Comparison of ENCODE assay signal across 18 mouse cellular contexts in the genomic region with DNA sequence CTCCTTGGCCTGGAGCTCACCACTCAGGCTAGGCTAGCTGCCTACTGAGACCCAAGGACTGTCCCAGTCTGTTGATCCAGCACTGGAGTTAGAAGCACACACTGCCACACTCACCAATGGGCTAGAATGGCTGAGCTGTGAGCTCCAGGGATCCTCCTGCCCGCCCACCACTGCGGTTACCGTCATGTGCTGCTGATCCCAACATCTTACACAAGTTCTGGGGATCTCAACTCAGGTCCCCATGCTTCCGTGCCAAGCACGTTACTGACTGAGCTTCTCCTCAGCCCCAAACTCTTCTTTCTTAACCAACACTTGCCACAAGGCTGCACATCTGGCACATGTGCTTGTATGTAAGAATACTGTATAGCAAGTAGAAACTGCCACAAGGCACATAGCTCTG.
DNase-seq lines count a peak whose midpoint lies in the region; ATAC-seq and TF ChIP-seq lines count a peak whose summit lies in the region.
"Had no signal": no experiment of that assay in that cellular context is flagged by ENCODE, and none has a peak within 500 bp of the region (broad histone marks: within the 10 kb centered on the region; RNA-seq: fewer than 3 reads in every experiment).

No protein-coding gene starts in this region.

- no peaks in the 10 kb centered on the region for H3K27me3 ChIP-seq in heart, embryonic 10.5 days (ENCODE audit: insufficient read depth, poor library complexity, severe bottlenecking)
- no peaks in the 10 kb centered on the region for H3K27me3 ChIP-seq in kidney, embryonic 16.5 days (ENCODE audit: insufficient read depth, low read length)
- no peaks in the 10 kb centered on the region for H3K27me3 ChIP-seq in lung, embryonic 15.5 days
- no peaks in the 10 kb centered on the region for H3K27me3 ChIP-seq in heart, postnatal 0 days (ENCODE audit: control insufficient read depth, insufficient read depth, low read length)
- H3K27me3 ChIP-seq: hindbrain, embryonic 15.5 days; midbrain, embryonic 15.5 days had no signal

- no peaks in the 10 kb centered on the region for H3K36me3 ChIP-seq in heart, embryonic 10.5 days
- no peaks in the 10 kb centered on the region for H3K36me3 ChIP-seq in kidney, embryonic 16.5 days (ENCODE audit: insufficient read depth, low read length)
- no peaks in the 10 kb centered on the region for H3K36me3 ChIP-seq in lung, embryonic 15.5 days
- H3K36me3 ChIP-seq in heart, postnatal 0 days (replicated peaks; ENCODE audit: control insufficient read depth, insufficient read depth, low read length): no peaks in the 10 kb centered on the region
- H3K36me3 ChIP-seq: hindbrain, embryonic 15.5 days; midbrain, embryonic 15.5 days had no signal

- no peak for DNase-seq in heart, embryonic 10.5 days (ENCODE audit: low spot score)
- no peak for DNase-seq in heart, postnatal 4 days
- DNase-seq in kidney, postnatal 4 days: no peak
- DNase-seq in lung, postnatal 36 days: no peak
- DNase-seq in heart, postnatal 0 days (ENCODE audit: low spot score): no peak
- DNase-seq: adrenal gland, adult 8-10 months; cerebellum, adult 11 months; cerebellum, postnatal 25 days; thymus, adult 18-20 months had no signal

- ATAC-seq in kidney, embryonic 16.5 days (ENCODE audit: low FRiP score, low TSS enrichment): no peak
- ATAC-seq in lung, embryonic 15.5 days (ENCODE audit: borderline replicate concordance, extremely low read depth, low FRiP score, low TSS enrichment): no peak
- ATAC-seq in heart, postnatal 0 days (ENCODE audit: insufficient read depth, low read depth): no peak
- ATAC-seq: forebrain, embryonic 14.5 days; intestine, embryonic 16.5 days; midbrain, embryonic 15.5 days had no signal

- peak overlapping the region; percentile 30 for H3K4me3 ChIP-seq in heart, embryonic 10.5 days
- H3K4me3 ChIP-seq in kidney, embryonic 16.5 days (ENCODE audit: low read length): peak overlapping the region; percentile 9; the same call in 1 of the 2 replicates
- H3K4me3 ChIP-seq in lung, embryonic 15.5 days: peak overlapping the region; percentile 23
- H3K4me3 ChIP-seq in heart, postnatal 0 days (ENCODE audit: low read depth, low read length): peak overlapping the region; percentile 23
- H3K4me3 ChIP-seq: erythroblast, embryonic 14.5 days; hindbrain, embryonic 15.5 days; megakaryocyte, embryonic 14.5 days; midbrain, embryonic 15.5 days had no signal

- peak overlapping the region; percentile 24 for H3K4me2 ChIP-seq in kidney, embryonic 16.5 days (replicated peaks; ENCODE audit: low read depth, low read length)
- peak overlapping the region; percentile 40 for H3K4me2 ChIP-seq in lung, embryonic 15.5 days
- peak overlapping the region; percentile 42 for H3K4me2 ChIP-seq in heart, postnatal 0 days (ENCODE audit: low read depth, low read length)
- H3K4me2 ChIP-seq: hindbrain, embryonic 15.5 days; midbrain, embryonic 15.5 days had no signal

- H3K9me3 ChIP-seq in heart, embryonic 10.5 days: no peaks in the 10 kb centered on the region
- no peaks in the 10 kb centered on the region for H3K9me3 ChIP-seq in kidney, embryonic 16.5 days (ENCODE audit: low read length)
- no peaks in the 10 kb centered on the region for H3K9me3 ChIP-seq in lung, embryonic 15.5 days
- no peaks in the 10 kb centered on the region for H3K9me3 ChIP-seq in heart, postnatal 0 days (replicated peaks; ENCODE audit: control insufficient read depth, low read length)
- H3K9me3 ChIP-seq: hindbrain, embryonic 15.5 days; megakaryocyte, embryonic 14.5 days; midbrain, embryonic 15.5 days had no signal

- H3K4me1 ChIP-seq in heart, embryonic 10.5 days: peaks cover 13% of the 10 kb centered on the region
- H3K4me1 ChIP-seq in kidney, embryonic 16.5 days (ENCODE audit: insufficient read depth, low read length): no peaks in the 10 kb centered on the region
- no peaks in the 10 kb centered on the region for H3K4me1 ChIP-seq in lung, embryonic 15.5 days
- H3K4me1 ChIP-seq in heart, postnatal 0 days (ENCODE audit: control insufficient read depth, insufficient read depth): 0 out of 2 replicates have a peak, but pooled peaks cover 10% of the 10 kb centered on the region
- H3K4me1 ChIP-seq: hindbrain, embryonic 15.5 days; midbrain, embryonic 15.5 days had no signal

- 83% methylated on average over 5 of the region's 5 CpGs for WGBS in heart, embryonic 10.5 days
- 84% methylated on average over 5 of the region's 5 CpGs for WGBS in kidney, embryonic 16.5 days
- WGBS in lung, embryonic 15.5 days: 67% methylated on average over 5 of the region's 5 CpGs
- WGBS in heart, postnatal 0 days: 77% methylated on average over 5 of the region's 5 CpGs

- no peak for TF ChIP-seq CTCF in heart, postnatal 0 days (IDR thresholded peaks at IDR 0.05; ENCODE audit: low read depth)

- H3K9ac ChIP-seq in kidney, embryonic 16.5 days (replicated peaks; ENCODE audit: low read length): no peak overlapping the region
- H3K9ac ChIP-seq in lung, embryonic 15.5 days: no peak overlapping the region
- no peak overlapping the region for H3K9ac ChIP-seq in heart, postnatal 0 days (replicated peaks; ENCODE audit: low read depth, low read length)
- H3K9ac ChIP-seq: hindbrain, embryonic 15.5 days; liver, embryonic 14.5 days; midbrain, embryonic 15.5 days had no signal

- H3K27ac ChIP-seq in heart, embryonic 10.5 days: peak overlapping the region; percentile 29; the same call in 1 of the 2 replicates
- H3K27ac ChIP-seq in kidney, embryonic 16.5 days (ENCODE audit: low read length): no peak overlapping the region
- H3K27ac ChIP-seq in lung, embryonic 15.5 days: no peak overlapping the region
- H3K27ac ChIP-seq in heart, postnatal 0 days (ENCODE audit: low read depth): peak overlapping the region; percentile 88
- H3K27ac ChIP-seq: hindbrain, embryonic 15.5 days; liver, embryonic 14.5 days; midbrain, embryonic 15.5 days had no signal

- TF ChIP-seq EP300 in heart, postnatal 0 days (IDR thresholded peaks at IDR 0.05; ENCODE audit: low read depth): no peak

Comparison
In these comparisons a context has a peak if more than half of its experiments do, and no peak if none do; other contexts are left out.
1. H3K27ac ChIP-seq: peak in heart, embryonic 10.5 days (single experiment) and heart, postnatal 0 days (single experiment); none in kidney, embryonic 16.5 days (single experiment) and lung, embryonic 15.5 days (single experiment).
2. Peak in every context shown above with its lines, with median percentiles within 50 percentile points of each other: H3K4me3 ChIP-seq and H3K4me2 ChIP-seq.